Mouse (Mus musculus) cerebellum, adult 8-10 months (tissue): Measurements from ENCODE around the gene Rassf4.

ENCODE experiments used
- DNase-seq: peaks from one replicate; pipeline ENCODE4 v3.0.0; 2022

The Rassf4 gene

DNA sequence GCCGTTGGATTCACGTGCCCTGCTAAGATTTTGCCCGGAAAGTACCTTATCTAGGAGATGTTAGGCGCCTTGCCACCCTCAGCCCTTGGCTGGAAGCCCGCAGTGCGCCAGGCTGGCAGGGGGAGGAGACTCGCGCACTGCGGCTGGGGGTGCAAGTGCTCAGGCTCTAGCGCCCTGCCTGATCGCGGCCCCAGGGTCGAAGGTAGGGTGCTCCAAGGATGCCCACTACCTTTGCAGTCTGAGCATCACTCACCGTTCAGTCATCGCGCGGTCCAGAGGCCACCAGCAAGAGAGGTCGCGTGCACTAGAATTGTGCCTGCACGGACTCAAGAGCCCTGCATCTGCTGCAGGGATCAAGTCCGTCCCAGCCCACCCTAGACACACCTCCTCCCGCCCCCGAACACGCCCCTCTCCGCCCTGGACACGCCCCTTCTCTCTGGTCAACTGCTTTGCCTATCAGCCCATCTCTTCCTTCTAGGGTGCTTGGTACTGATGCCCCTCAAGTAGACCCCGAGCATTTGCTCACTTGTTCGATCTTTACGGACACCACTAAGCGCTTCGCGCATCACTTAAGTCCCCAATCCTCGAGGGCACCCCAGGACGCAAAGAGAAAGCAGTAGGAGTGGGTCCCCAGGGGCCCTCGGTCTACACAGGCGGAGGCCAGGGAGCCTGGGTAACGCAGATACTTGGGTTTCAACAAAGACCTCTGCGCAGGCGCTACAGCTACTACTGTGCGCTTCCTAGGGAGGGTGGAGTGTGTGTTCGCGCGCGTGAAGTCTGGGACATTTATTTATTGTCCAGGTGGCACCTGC lies at the start of gene Rassf4:
Rassf4 (minus strand) TSS at position 482 of the 812 bp plus-strand sequence.
- DNase-seq, result peak; percentile 42

DNA sequence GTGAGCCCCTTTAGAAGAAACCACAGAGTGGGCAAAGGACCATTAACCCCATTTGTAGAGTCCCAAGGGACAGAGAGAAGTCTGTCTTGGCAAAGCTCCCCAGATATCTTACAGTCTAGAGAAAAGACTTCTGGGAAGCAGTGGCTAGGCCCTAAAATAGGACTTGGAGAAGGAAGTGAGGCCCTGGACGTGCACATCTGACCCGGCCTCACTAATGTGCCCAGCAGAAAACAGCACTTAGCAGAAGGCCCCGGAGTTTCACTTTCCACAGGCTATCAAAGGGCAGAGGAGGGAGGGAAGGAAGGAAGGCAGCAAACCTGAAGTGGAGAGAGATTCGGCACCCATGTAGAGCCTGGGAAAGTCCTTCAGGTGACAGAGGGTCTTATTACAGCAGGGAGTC lies 45.2 kb upstream of the Rassf4 start:
- no peak for DNase-seq

DNA sequence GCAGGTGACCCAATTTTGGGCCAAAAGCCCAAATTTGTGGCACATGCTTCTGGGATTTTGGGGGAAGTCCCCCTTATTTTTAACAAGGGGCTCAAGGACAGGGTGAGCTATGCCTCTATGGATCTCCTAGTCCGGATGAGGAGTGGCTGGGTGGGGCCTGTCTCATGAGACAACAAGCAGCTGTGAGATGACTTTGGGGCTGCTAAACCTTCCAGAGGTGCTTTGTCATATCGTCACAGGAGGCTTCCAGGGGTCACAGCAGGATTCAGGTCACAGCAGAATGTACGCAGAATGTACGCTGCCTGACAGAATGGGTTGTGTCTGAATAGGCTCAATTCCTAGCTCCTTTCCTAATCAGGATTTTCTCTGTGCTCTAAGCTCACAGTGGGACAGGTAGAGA lies 44.6 kb upstream of the Rassf4 start:
- no peak for DNase-seq

DNA sequence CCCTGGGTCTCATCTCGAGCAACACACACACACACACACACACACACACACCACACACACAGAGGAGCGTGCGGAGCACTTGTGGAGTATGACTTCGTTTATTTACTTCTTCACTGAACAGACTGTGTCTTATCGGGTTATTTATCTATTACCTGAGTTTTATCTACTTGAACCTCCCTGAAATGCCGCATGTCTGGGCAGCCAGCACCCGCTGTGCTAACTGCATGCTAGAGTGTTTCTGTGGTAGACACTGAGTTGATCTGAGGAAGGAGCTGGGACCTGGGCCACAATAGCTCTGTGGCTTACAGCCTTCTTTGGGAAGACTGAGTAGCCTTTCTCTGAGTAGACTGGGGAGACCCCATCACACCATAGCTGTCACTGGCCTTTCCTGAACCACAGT lies 44.1 kb upstream of the Rassf4 start:
- no peak for DNase-seq

DNA sequence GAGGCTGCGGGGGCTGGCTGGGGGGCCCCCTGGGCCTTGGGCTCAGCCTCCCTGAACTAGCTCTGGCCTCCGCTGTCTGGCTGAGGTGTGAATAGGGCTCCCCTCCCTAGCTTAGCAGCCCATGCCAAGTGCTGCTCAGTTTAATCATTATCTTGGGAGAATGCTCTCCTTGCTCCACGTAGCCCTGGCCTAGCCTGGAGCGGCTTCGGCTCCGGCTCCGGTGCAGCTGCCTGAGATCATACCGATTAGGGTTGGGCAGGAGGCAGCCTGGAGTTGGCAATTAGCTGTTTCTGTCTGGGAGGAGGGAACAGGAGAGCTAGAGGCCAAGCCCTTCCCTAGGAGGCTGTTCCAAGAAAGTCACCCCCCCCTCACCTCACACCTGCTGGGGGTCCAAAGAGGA lies 42.9 kb upstream of the Rassf4 start, which contains the start of gene Tmem72:
Tmem72 (minus strand) TSS at position 248 of the 400 bp plus-strand sequence.
- DNase-seq, result no peak

DNA sequence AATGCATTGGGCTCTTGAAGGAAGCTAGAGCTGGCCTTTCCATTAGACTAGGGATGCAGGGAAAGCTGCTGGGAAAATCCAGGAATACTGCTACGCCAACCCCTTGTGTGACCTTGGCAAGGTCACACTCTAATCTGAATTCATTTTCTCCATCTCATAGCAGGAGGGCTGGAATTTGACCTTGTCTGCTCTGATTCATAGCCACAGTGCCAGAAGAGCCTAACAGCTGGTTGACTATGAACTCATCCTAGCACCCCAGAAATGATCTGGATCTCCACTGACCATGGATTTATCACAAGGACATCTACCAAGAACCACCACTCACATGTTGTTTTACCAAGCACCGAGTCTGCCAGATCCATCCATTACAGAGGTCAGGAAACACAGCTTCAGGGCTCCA lies 41.4 kb upstream of the Rassf4 start:
- DNase-seq, result no peak

DNA sequence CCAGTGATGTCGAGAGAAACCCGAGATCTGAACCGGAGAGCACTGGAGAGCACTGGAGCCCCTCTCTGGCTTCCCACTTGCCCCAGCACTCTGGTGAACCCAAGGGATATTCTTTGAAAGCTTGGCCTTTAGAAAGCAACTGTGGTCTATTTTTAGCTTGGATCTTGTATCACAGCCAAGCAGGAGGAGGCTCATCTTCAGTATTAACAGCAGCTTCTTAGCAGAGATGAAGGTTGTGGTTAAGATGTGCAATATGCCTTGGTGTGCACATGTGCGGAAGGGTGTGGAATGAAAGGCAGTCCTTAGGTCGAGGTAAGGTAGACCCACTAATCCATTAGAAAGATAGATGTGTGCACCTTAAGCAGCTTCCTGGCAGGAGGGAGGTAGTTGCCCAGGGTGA lies 40.8 kb upstream of the Rassf4 start:
- no peak for DNase-seq

DNA sequence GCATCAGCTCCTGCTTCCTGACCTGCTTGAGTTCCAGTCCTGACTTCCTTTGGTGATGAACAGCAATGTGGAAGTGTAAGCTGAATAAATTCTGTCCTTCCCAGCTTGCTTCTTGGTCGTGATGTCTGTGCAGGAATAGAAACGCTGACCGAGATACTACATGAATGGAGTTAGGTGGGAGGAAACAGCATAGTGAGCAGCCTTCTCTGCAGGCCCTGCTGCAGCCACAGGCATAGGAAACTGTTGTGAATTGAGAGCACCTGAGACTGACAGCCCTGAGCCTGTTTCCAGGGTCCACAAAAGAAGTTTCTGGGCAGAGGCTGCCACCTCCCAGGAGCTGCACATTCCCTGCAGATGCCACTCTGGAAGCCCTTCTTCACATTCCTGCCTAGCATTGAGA lies 40.2 kb upstream of the Rassf4 start:
- no peak for DNase-seq

DNA sequence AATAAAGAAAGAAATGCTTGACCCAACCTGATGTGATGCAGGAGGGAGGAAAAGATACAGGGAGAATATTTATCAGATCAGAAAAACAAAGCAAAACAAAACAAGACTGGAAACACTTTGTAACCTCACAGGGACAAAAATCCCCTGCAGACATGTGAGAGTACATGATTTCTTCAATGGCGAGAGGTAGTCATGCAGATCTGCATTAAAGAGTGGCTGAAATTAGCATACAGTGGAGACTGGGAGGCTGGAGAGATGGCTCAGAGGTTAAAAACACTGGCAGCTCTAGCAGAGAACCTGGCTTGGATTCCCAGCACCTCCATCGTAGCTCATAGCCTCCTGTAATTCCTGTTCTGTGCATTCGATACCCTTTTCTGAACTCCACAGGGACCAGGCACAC lies 38.8 kb upstream of the Rassf4 start:
- DNase-seq, result no peak

DNA sequence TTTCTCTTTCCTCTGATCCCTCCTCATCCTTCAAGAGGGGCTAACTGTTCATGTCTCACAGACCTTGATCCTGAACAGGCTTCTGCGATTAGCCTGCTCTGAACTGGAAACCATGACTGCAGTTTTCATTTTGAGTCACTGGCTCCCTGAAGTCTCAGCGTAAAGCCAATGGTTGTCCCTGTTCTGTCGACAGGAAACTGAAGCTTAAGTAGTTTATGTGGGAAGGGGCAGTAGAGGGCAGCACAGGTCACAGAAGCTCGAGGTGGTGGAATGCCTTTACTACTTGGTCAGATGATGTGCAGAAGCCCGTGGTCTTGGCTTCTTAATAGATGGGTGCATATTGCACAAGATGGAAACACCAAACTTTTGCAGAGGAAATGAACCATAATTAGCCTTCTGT lies 38.3 kb upstream of the Rassf4 start:
- no peak for DNase-seq

DNA sequence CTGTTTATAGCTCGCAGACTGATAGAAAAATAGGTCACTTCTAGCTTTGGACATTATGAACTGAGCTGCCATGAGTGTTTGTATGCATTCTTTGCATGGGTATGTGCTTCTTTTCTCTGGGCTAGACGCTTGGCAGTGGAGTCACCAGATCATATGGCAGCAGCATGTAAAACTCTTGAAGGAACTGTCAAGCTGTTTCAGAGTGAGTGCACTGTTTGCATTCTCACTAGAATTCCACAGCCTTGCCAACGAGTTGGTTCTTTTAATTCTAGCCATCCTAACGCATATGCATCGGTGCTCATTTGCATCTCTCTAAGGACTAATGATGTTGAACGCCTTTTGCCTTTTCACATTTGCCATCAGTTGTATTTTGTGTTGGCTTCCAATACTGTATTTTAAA lies 30.6 kb upstream of the Rassf4 start:
- no peak for DNase-seq

DNA sequence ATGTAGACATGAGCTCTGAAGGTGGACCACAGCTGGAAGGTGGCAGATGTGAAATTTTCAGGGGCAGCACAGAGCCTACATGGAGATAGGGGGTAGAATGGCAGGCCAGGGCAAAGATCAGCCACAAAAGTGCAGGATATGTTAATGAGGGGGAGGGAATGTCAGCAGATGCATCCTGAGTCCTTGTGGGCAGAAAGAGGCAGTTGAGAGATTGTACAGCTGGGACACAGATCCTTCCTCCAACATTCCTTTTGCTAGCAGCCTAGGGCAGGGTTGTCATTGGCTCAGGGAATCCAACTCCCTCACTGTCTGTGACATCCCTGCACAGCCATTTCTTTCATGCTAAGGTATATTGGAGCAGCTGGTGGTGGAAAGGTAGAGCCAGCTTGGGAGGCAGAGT lies 27.1 kb upstream of the Rassf4 start:
- DNase-seq, result no peak

DNA sequence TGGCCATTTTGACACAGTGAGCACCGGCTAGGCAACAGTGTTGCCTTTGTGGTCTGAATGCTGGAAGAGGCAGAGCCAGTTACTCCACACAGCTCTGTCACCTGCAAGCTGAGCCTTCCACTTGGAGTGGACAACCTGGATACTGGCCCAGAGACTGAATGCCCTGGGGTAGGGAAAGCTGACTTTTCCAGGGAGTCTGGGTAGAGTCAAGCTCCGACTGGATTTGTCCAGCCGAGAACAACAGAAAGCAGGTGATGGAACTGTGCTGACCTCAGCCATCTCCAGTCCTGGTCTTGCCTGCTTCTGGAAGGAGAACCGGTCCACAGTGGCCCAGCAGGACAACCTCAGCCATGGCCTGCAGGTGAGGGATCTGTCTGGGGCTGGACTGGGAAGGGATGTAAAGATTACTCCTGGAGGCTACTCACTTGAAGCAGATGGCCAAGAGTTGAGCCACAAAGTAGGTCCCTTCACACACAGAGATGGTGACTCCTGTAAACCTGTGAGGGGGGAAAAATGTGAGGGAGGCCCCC lies 24.2 kb upstream of the Rassf4 start:
- no peak for DNase-seq

DNA sequence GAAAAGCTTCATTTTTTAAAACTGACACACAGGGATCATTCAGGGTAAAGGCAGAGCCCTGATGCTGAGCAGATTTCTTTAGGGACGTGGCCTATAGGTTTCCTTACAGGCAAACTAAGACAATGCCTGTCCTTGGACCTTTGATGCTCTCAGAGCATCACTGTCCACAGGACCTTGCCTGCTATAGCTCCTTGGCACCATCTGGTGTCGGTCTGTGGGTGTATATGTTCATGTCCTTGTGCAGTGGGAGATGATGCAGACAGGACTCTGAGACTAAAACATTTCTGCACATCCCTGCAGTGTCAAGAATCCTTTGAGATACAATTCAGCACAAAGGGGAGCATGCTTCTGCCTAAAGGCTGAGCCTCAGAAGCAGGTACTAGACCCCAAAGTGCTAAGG lies 23.7 kb upstream of the Rassf4 start:
- DNase-seq, result no peak

DNA sequence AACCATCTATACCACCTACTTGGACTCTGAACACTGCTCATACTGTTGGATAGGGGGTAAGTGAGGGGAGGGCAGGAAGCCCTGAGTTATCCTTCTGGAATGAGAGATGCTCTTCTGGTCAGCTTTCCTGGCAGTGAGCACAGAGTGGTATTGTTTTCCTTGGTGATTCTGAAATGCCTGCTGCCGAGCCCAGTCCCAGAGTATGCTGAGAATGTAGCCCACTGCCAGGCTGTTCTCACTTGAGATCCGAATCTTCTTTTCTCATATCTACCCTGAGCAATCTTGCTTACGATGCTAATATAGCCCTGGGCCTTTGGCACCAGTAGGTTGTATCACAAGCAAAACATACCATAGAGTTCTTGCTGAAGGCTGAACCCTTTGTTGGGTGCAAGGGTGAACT lies 20.6 kb upstream of the Rassf4 start:
- DNase-seq, result no peak

DNA sequence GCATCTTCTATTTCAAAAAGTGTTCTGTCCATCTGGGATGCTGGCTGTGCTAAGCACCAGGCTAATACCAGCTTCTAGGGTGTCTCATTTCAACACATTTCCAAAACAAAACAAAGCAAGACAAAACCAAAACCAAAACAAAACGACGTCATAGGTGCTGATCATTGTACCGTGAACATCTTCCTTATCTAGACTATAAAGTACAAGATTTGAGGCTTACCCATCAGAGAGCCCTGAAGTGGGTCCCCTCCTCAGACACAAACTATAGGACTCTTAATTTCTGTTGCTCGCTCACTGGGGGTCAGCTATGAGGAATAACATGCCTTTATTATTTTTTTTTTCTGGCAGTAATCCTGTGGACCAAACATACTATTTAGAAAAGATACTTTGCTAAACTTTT lies 19.9 kb upstream of the Rassf4 start:
- no peak for DNase-seq

DNA sequence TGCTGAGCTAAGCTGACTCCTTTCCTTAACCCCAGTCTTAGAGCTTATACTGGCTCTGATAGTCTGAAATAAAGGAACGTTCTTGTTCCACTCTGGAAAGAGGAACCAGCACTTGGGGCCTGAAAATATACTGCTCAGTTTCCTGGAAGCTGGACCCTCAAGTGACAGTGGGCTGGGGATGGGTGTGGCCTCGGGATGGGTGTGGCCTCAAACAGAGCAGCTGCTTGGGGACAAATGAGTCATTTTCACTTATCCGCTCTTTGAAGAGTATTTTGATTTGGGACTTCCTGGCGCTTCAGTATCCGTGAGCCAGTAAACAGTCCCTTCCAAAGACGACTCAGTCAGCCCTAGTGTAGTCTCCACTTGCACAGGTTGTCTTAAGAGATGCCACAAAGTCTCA lies 8.6 kb upstream of the Rassf4 start:
- DNase-seq, result no peak

DNA sequence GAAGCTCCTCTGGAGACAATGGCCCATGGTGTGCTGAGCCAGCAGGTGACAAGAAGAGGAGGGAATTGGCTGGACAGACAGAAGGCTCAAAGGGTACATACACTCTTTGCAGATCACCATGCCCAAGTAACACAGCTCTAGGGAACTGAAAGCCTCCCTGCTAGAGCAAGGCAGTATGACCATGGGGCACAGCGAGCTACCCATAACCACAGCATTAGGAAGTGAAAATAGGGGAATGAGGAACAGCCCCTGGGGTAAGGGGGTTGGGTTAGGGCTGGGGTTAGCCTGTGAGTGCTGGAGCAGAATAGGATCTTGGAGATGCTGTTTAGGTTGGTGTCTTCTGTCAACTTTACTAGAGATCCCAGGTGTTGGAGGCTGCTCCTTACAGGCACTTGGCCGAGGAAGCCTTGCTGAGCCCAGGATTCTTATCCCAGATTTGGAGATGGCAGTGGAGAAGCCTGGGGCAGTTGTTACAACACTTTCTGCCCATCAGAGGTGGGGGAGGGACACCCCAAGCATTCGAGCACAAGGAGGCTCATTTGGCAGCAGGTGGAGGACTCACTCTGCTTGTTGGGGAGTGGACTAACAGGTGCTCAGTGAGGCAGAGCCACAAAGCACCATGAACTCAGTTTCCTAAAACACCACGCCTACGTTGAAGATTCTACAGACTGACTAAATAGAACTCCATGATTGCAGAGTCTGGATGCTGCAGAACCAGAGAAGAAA lies 6.0 kb upstream of the Rassf4 start:
- DNase-seq, result no peak

DNA sequence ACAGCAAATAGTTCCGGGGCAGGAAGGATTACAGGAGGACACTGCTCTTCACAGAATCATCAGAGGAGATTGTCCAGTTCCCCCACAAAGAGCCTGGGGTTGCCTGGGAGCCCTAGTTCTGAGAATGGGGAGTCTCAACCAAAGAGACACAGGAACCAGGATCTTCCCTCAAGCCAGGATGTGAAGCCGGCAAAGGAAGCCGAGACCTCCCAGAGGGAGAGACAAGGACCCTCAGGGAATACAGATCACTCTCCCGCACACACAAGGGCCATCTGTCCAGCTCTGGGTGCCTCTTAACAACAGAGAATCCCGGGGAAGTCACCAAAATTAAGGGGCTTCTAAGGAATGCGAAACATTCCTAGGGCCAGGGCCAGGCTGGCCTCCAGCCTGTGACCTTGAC lies 3.6 kb upstream of the Rassf4 start:
- no peak for DNase-seq

DNA sequence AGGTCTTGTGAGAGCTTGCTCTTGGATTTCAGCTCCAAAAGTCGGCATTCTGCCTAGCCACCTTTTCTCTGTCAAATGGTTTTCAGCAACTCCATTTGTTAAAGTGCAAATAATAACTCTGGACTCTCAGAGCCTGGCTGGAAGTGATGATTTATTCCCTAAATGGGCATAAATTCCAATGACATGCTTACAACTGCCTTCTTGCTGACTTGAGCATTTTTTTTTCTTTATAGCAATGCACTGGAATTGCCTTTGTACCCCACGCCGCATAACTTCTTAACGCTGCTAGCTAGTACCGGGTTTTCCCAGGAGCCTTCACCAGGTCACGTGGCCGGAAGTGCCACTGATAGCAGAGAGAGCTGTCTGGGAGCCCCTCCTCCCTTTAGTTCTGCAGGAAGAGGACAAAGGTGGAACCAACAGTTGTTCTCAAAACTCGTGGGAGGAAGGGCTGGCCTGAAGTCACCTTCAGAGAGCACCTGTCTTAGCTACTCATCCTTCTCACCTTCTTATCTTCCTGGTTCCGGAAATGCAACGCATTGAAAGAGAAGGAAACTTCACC lies 2.7 kb upstream of the Rassf4 start:
- no peak for DNase-seq

DNA sequence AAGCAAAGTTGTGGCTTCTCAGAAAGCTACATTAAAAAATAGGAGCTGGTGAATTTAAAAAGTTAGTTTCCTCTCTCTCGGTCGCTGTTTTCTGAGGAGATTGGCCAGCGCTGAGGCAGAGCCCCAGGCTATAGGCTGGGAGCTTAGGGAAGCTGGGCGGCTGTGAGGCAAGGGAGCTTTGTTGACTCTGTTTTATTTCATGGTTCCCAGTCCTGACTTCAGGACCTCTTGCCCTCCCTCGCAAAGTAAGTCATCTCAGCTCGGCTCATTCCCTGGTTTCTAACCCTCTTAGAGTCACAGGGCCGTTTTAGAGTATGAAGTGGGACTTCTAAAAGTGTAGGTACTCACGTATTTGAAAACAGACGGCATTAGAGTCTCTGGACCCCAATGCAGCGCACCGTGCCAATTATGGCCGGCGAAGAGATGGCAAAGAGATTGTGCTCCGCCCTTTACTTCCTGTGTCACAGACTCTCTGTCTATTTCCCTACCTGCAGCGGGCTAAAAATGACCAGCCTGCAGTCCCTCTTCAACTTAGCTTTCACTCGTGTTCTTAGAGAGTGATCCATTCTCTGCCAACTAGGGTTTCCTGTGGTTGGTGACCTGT lies 633 bp upstream of the Rassf4 start:
- DNase-seq, result no peak

DNA sequence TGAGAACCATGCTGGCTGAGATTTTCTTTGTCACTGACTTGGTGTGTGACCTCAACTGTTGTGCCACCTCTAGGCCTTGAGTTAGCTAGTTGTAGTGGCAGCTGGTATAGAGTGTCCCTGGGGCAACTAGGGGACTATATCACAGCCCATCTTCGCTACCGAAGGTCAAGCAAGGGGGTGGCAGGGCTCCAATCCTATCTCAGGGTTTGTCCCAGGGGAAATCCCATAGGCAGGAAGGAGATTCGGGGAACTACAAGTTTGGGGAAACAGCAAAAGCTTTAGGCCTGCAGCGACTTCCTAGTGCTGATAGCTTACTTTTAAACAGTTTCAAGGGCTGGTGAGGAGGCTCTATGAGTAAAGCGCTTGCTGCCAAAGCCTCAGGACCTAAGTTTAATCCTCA lies 1.4 kb downstream of the Rassf4 start:
- DNase-seq, result no peak

DNA sequence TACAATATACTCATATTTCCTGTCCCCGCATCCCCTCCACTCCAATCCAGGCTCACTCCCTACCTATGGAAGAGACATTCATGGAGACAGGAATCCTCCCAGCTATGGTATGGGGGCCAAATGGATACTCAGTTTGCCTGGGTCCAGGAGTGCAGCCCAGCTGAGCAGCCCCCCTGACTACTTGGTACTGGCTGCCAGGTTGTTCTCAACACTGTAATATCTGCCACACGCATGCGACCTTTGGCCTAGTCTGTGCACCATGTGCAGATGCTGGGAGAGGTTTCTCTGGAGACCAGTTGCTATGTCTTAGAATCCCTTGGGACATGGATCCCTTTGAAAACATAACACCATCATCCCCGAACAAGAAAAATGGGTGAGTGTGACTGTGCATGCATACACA lies 2.0 kb downstream of the Rassf4 start:
- DNase-seq, result no peak

DNA sequence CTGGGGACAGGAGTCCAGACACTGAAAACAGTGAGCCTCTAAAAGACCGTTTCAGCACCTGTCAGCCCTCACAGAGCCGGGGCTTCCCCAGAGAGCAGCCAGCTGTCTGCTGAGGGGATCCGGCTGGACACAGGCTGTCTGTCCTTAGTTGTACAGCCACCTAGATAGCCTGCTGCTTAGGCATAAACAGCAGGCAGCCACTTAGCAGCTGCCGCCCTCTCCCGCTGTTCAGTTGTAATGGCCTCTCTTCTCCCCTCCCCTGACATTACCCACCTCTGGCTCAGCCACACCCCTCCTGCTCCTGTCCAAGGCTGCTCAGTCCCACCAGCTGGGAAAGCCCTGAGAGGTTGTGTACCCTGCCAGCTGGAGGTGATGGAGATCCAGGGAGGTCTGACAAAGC lies 2.7 kb downstream of the Rassf4 start:
- no peak for DNase-seq
